Mouse (Mus musculus) right cerebral cortex, postnatal 14 days (tissue): ENCODE results near the gene Mvp.

Experiments used
- DNase-seq: peaks from one replicate; pipeline ENCODE4 v3.0.0; 2022

Gene Mvp

DNA sequence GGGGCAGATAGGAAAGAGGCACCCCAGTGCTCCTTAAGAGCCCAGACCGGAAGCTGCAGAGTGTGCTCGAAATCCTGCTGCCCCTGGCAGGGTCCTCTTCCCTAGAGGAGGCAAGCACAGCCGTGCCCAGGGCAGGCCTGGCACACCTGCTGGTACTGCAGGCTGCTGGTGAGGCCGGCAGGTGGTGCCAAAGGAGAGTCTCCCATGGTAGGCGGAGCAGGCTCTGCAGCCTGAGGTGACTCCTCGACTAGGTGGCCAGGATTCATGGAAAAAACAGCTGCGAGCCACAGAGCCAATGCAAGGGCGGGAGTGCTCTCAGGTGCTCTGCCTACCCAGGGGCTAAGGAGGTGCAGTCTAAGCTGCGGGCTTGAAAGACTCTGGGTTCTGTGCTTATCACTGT lies 28.1 kb downstream of the Mvp start:
- peak; percentile 59 for DNase-seq

- no peak for DNase-seq
Observed at GRCm38 (mm10) chr7:126984667-126985444, 29.6 kb downstream of the Mvp start.

DNA sequence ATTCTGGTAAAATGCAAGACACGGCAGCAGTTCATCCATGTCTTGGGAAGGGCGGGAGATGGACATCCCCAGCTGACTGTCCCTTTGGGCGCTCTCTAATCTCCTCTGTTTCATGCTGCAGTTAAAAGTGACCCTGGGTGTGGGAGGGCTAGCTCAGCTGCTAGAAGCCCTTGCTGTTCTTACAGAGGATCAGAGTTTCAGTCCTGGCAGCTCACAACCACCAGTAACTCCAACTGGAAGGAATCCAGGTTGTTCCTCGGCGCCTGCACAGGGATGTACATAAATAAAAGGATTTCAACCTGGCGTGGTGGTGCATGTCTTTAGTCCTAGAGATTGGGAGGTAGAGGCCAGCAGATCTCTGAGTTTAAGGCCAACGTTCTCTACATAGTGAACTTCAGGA lies 31.3 kb downstream of the Mvp start:
- no peak for DNase-seq

- DNase-seq = no peak
Observed at GRCm38 (mm10) chr7:126982054-126982453, 32.4 kb downstream of the Mvp start.

GRCm38 (mm10) chr7:126981601-126982000 lies 32.8 kb downstream of the Mvp start:
- no peak for DNase-seq

DNA sequence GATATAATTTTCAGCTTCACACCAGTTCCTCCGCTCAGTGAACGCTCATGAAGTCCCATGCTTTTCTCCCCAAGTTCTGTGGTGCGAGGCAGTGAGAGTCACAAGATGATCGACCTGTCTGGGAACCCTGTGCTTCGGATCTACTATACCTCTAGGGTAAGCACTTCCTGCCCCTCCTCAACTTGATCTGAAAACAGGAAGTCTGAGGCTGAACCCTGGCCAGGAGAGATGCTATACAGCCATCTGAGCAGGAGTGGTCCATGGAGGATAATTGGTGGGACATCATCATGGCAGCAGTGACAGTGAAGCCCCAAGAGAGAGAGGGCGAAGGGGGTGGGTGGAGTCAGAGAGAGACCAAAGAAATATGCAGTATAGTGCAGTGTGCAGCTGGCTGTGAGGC lies 35.6 kb downstream of the Mvp start:
- no peak for DNase-seq

GRCm38 (mm10) chr7:126976878-126977459 lies 37.5 kb downstream of the Mvp start:
- DNase-seq = no peak

DNA sequence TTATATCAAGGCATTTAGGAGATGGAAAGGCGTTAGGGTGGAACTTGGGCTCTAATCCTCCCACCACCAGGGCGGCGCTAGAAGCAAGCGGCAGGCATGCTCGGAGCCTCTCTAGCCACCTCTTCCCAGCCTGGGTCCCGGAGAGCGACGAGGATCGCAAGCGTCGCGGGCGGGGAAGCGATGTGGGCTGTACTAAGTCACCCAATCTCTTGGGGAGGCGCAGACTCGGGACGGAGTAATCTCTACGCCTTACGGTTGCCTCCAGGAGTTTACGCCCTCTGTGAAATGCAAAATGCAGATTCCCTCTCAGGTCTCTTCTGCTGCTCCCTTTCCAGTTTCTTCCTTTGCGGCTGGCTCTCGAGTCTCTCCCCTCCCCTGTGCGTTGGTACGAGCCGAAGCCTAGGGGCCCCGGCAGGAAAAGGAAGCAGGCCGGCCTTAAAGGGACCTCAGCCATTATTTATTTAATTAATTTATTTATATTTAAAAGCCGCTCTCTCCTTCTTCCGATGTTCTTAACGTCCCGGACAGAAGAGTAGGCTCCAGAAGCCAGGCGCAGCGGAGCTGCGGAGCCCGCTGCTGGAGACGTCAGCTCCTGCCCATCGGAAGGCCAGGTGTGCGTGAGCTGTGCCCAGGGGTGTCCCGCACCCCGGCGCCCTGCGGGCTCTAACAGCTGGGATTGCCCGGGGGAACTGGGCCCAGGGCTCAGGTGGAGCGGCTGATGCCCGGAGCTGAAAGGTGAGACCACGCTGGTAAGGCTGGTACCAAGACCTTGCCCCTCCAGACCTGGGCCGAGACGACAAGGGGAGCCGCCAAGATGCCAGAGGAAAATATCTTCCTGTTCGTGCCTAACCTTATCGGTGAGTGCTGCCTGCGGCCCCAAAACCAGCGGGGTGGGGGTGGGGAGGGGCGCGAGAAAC lies 38.2 kb downstream of the Mvp start, which contains the start of gene Cdiptos:
Gene Cdiptos, minus strand, starts transcription at position 149 of the 917 bp plus-strand sequence.
- DNase-seq = peak; percentile 99

- DNase-seq = no peak
Observed at GRCm38 (mm10) chr7:126975893-126975949, 38.7 kb downstream of the Mvp start, which contains the start of gene Cdipt. TSS of gene Cdipt (plus strand) at chr7:126975914.

- no peak for DNase-seq
Observed at GRCm38 (mm10) chr7:126975493-126975892, 38.9 kb downstream of the Mvp start.

DNA sequence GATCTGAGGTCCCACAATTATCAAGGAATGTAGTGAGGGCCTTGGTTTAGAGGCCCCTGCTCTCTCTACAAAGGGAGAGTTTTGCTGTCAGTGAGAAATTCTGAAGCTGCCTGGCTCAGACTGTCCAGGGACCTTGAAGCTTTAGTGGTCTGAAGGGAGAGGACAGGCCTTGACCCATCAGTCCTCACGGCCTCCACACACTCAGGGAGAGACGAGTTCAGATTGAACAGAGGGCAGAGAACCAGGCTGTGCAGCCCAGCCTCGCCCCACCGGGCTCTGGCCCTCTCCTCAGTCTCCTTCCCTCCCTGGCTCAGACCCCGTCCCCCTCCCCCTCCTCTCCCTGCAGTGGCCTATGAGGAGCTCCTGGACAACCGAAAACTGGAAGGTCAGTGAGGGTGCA lies 47.1 kb downstream of the Mvp start:
- no peak for DNase-seq

DNA sequence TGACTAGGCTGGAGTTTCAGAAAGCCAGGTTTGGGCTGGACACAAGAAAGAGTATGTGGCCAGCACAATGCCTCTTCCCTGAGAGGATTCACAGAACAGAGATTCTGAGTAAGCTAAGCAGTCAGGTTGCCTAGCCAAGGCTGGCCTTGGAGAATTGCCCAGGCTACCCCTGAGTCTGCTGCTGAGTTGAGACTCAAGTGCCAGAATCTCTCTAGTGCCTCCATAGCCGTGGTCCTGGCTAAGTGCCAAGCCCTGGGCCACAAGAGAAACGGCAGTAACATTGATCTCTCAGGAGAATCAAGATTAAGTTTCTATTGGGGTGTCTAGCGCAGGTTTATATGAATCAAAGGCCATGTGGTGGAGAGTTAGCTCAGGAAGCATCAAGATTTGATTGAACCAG lies 48.9 kb downstream of the Mvp start:
- DNase-seq = no peak

- no peak for DNase-seq
Observed at GRCm38 (mm10) chr7:126963548-126964286, 50.7 kb downstream of the Mvp start.

DNA sequence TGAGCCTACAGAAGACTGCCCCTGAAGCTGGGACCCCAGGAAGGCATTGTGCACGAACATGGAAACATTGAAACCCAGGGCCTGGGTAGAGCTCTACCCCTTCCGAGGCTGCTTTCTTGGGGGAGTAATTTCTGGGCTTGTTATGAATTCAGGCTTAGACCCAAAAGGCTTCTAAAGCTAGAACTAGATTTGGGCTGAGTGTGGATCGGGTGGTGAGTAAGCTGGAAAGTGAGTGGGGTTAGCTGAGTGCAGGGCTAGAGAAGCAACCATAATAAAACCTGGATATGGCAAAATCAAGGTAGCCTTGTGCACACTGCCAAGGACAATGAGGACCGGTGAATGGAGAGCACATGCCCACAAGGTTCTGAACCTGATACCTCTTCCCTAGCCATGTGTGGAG lies 52.5 kb downstream of the Mvp start:
- no peak for DNase-seq

GRCm38 (mm10) chr7:126961095-126961494 lies 53.3 kb downstream of the Mvp start:
- DNase-seq = no peak

DNA sequence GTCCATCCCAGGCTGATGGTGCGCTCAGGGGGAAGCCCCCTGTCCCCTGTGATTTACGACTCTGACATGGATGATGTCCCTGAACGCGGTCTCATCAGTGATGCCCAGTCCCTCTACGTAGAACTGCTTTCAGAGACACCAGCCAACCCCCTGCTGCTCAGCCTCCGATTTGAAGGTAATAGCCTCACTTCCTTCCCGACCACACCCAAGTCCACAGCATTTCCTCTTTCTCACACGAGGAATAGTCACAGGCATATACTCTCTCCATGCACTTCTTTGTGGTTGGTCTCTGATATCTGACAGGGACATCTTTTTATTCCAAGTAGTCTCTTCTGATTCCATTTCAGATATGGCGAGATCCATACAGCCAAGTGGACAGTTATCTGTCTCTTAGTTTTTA lies 54.6 kb downstream of the Mvp start:
- DNase-seq = no peak

- DNase-seq = no peak
Observed at GRCm38 (mm10) chr7:126955125-126955524, 59.3 kb downstream of the Mvp start.

GRCm38 (mm10) chr7:126952646-126953045 lies 61.8 kb downstream of the Mvp start:
- DNase-seq = no peak

DNA sequence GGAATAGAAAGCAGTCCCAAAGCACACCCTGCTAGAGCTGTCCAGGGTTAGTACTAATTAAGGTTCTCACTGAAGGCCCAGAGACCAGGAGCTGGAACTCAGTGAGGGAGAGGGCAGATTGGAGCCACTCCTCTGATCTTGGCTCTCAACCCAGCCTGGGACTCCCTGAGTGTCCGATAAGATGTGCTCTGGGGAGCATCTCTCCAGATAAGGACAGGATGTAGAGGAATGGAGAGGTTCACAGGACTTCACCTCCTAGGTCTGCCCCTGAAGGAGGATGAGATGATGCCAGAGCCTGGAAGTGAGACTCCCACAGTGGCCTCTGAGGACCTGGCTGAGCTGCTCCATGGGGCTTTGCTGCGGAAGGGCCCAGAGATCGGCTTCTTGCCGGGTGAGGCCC lies 62.7 kb downstream of the Mvp start:
- no peak for DNase-seq

DNA sequence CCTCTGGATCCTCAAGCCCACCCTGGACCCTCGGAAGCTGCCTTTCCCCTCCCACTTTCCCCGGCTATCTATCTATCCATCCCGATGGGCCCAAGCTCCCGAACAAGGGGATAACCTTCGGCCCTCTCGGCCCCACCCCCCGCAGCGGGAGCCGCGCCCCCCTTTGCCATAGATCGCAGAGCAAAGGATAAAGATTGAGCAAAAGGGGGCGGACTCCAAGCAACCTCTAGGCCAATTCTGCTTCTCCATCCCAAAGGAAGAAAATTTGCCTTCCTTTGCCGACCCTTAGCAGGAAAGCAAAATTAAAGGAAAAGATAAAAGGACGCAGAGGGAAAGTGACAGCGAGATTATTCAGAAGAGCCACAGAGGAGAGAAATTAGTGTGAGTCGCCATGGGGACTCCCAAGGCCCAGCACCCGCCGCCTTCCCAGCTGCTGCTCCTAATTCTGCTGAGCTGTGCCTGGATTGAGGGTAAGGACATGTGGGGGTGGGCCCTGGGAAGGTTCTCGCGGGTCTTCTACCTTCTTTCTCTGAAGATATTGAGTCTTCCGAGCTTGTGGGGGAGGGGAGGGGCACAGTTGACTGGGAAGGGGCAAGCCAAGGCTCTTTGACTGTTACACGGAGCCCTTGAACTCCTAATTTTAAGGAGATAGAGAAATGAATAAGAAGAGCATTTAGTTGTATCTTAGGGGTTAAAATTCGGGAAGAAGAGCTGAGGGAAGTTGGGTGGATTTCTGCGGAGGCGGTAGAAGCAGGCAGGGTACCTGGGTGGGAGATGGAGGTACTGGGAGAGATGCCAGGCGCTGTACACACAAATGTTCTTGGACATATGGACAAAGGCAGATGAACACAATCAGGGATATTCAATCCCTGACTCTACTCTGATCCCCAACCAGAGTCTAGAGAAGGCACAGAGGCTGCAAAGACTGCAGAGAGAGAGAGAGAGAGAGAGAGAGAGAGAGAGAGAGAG lies 63.5 kb downstream of the Mvp start:
- DNase-seq = peak; percentile 43

GRCm38 (mm10) chr7:126949793-126950646 lies 64.4 kb downstream of the Mvp start, which contains the start of gene Sez6l2:
TSS of gene Sez6l2 (plus strand) at chr7:126950563.
- DNase-seq = peak; percentile 85
